Mouse (Mus musculus) ES-Bruce4 (cell line): ENCODE data around the gene Hist1h3f. TPM values are rescaled to one million over a fixed set of nuclear protein-coding genes. Genes with fewer than 3 reads are reported as not detected.
A peak's percentile ranks its signal among the peaks of the same experiment; 100 is the strongest.

ENCODE experiments used
- H3K27ac ChIP-seq: 2 replicates; pipeline ENCODE4 v1.5.1; 2012; ENCODE audit warnings: low read length, inconsistent platforms; ENCODE audit not compliant: insufficient read depth
- H3K27me3 ChIP-seq: 2 replicates; pipeline ENCODE4 v1.6.1; 2012; ENCODE audit warnings: mild to moderate bottlenecking, low read length, inconsistent platforms; ENCODE audit not compliant: control insufficient read depth, poor library complexity, insufficient read depth, severe bottlenecking
- H3K36me3 ChIP-seq: 2 replicates; pipeline ENCODE4 v1.6.1; 2012; ENCODE audit warnings: inconsistent platforms, mild to moderate bottlenecking, low read length, moderate library complexity; ENCODE audit not compliant: control insufficient read depth, poor library complexity, insufficient read depth, severe bottlenecking
- H3K4me1 ChIP-seq: one replicate; pipeline ENCODE4 v1.8.1; 2011; ENCODE audit warnings: low read length; ENCODE audit not compliant: control insufficient read depth, insufficient read depth
- H3K4me3 ChIP-seq: 2 replicates; pipeline ENCODE4 v1.5.1; 2011; ENCODE audit warnings: low read depth, mild to moderate bottlenecking, low read length
- H3K9ac ChIP-seq: 2 replicates; pipeline ENCODE4 v1.6.1; 2012; ENCODE audit warnings: low read depth, mild to moderate bottlenecking, inconsistent platforms; ENCODE audit not compliant: poor library complexity, severe bottlenecking
- H3K9me3 ChIP-seq: replicated peaks from 2 replicates; pipeline ENCODE4 v1.6.1; 2012; ENCODE audit warnings: mild to moderate bottlenecking, low read length, inconsistent platforms; ENCODE audit not compliant: control insufficient read depth, poor library complexity, insufficient read depth, severe bottlenecking
- CTCF ChIP-seq: IDR thresholded peaks from one replicate; pipeline ENCODE4 v1.8.1; 2011; ENCODE audit warnings: low read depth, low read length
- EP300 ChIP-seq: IDR thresholded peaks from 2 replicates; pipeline ENCODE4 v1.6.1; 2011; ENCODE audit warnings: low read depth, low read length; ENCODE audit not compliant: insufficient read depth
- POLR2A ChIP-seq: IDR thresholded peaks from one replicate; pipeline ENCODE4 v1.8.1; 2011; ENCODE audit warnings: low read length; ENCODE audit not compliant: insufficient read depth
- polyA plus RNA-seq: library from polyadenylated mRNA; stranded (reverse); fragments of >200 nt; gene quantifications from 2 replicates; pipeline ENCODE4 v1.2.4, GENCODE M21; 2011; ENCODE audit warnings: low read depth; ENCODE audit not compliant: missing spikeins, insufficient read depth, insufficient read length

Hist1h3f gene
- polyA plus RNA-seq, 1 experiment, result 1.5 TPM

DNA sequence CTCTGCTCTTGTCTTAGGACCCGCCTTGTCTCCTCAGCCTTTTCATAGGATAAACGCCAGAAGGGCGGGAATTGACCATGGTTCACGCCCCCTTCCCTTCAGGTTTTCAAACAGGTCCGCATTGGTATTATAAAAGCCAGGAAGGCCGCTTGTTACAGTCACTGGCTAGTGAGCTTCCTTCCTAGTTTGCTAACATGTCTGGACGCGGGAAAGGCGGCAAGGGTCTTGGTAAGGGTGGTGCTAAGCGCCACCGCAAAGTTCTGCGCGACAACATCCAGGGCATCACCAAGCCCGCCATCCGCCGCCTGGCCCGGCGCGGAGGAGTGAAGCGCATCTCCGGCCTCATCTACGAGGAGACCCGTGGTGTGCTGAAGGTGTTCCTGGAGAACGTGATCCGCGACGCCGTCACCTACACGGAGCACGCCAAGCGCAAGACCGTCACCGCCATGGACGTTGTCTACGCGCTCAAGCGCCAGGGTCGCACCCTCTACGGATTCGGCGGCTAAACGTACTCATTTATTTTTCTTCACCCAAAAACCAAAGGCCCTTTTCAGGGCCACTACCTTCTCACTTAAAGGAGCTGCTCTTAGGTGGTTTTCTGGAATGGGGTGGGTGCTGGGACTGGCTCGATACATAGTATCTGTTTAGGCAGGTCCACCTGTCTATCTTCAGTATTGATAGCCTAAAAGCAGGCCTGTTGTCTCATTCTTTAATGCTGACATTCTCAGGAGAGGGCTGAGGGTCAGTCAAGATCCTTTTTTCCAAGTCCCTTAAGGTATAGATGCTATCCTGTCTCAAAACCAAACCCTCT lies 37.8 kb downstream of the Hist1h3f start, which contains the start of gene Hist1h4d:
Gene Hist1h4d (plus strand): TSS at position 191 of the 811 bp plus-strand sequence.
- H3K27ac ChIP-seq, result peak within 1 kb of the TSS; percentile 64
- H3K4me1 ChIP-seq, result no peaks in the 10 kb centered on the region
- peak within 1 kb of the TSS; percentile 95 for H3K9ac ChIP-seq
- TF ChIP-seq CTCF (no peak), EP300 (peak; percentile 72), POLR2A (peak; percentile 100)
- no peaks in the 10 kb centered on the region for H3K9me3 ChIP-seq
- no peaks in the 10 kb centered on the region for H3K27me3 ChIP-seq
- no peaks in the 10 kb centered on the region for H3K36me3 ChIP-seq
- peak within 1 kb of the TSS; percentile 68 for H3K4me3 ChIP-seq

DNA sequence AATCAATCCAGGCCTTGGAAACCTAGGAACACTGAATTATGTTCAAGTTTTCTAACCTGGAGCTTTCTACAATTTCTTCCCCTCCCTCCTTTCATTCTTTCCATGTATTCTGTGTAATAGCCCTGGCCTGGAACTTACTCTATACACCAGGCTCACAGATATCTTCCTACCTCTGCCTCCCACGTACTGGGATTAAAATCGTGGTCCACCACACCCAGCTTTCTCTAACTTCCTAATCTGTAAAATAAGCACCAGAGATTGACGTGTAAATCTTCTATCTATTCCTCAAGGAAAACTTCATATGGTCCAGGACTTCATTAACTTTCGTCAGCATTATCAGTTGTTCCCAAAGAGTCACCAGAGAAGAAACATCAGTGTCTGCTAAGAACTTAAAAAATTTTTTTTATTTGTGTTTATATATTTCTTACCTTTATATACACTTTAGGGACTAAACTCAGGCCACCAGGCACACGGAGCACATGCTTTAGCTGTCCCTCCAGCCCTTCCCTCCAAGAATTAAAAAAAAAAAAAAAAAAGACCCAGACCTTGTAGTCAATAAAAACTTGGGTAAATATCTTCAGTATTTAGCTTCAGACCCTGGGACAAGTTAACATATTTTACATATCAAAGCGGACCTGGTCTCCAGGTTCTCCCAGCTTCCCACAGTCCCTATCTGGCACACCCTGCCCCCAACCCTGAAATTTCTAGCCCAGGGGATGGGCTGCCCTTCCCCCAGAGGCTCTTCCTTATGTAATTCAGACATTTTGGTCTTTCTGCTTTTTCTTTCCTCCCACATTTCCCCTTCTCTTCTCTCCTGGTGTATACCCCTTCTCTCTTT lies 38.6 kb downstream of the Hist1h3f start:
- Histone ChIP-seq H3K4me3 (peak overlapping the region; percentile 68; the same call in 1 of the 2 replicates), H3K4me1 (no peaks in the 10 kb centered on the region), H3K9me3 (no peaks in the 10 kb centered on the region), H3K36me3 (no peaks in the 10 kb centered on the region), H3K27me3 (no peaks in the 10 kb centered on the region), H3K27ac (peak overlapping the region; percentile 64), H3K9ac (peak overlapping the region; percentile 95)
- TF ChIP-seq CTCF (no peak), POLR2A (no peak), EP300 (peak; percentile 74; the same call in 1 of the 2 replicates)

DNA sequence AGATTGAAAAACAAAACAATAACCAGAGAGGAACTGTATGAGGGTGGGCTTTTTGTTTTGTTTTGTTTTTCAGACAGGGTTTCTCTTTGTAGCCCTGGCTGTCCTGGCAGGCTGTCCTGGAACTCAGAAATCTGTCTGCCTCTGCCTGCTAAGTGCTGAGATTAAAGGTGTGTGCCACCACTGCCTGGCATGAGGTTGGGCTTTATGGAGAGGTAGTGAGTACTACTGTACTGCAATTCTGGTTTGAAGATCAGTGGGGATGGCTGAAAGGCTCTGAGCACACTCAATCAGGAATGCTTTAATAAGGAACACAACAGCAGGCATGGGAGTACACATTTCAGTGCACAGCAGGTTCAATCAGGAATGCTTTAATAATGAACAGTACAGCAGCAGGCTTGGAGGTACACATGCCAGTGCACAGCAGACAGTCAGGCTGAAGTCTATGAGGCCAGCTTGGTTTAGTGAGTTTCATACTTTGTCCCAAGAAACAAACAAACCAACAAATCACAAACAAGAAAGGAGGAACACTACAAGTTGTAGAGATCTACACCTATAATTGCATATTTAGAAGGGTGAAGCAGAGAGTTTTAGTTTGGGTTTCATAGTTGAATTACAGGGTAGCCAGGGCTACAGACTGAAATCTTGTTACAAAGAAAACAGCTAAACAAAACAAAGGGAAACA lies 39.7 kb downstream of the Hist1h3f start:
- H3K4me3 ChIP-seq, result no peak overlapping the region
- no peaks in the 10 kb centered on the region for H3K36me3 ChIP-seq
- no peak overlapping the region for H3K9ac ChIP-seq
- TF ChIP-seq POLR2A (no peak), CTCF (no peak), EP300 (no peak)
- H3K9me3 ChIP-seq, result no peaks in the 10 kb centered on the region
- no peaks in the 10 kb centered on the region for H3K4me1 ChIP-seq
- no peak overlapping the region for H3K27ac ChIP-seq
- H3K27me3 ChIP-seq, result no peaks in the 10 kb centered on the region

DNA sequence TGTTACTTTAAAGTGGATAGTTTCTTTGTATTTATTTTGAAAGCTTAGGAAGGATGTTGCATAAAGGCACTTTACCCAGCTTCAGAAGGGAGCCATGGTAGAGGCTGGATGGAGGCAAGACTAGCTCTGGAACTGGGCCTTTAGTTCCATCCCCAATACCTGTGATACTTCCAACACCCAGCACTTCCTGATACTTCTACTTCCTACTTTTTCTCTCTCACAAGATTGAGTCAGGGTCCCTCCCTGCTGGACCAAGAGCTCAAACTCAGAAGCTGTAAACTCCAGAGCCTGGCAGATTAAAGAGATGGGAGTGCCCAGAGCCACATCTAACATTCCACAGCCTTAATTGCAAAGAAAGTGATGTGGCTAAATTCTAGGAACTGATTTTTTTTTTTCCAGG lies 40.5 kb downstream of the Hist1h3f start:
- H3K9ac ChIP-seq, result 0 out of 2 replicates have a peak overlapping the region, but pooled peaks have one; percentile 74
- no peak overlapping the region for H3K4me3 ChIP-seq
- H3K9me3 ChIP-seq, result no peaks in the 10 kb centered on the region
- no peaks in the 10 kb centered on the region for H3K4me1 ChIP-seq
- H3K27me3 ChIP-seq, result no peaks in the 10 kb centered on the region
- H3K36me3 ChIP-seq, result no peaks in the 10 kb centered on the region
- H3K27ac ChIP-seq, result peak overlapping the region; percentile 92
- TF ChIP-seq EP300, result no peak

DNA sequence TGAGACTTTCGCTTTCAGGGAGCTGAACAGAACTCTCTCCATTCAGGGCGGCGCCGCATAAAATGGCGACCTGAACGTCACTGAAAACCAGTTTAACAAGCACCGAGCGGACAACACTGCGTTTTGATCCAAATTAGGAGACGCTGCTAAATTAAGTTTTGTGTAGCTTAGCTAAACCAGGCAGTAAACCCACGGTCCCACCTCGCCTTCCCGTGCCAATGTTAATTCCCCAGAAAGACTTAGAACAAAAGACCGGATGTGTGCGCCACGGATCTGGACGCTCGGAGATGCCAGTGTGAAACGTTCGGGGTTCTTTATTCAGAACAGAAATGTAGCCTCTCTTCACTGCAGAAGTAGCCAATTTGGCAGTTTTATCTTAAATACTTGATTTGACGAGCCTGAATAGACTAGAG lies 41.2 kb downstream of the Hist1h3f start:
- Histone ChIP-seq H3K9ac (peak overlapping the region; percentile 74), H3K27me3 (no peaks in the 10 kb centered on the region), H3K36me3 (no peaks in the 10 kb centered on the region), H3K4me1 (no peaks in the 10 kb centered on the region), H3K4me3 (peak overlapping the region; percentile 67), H3K27ac (peak overlapping the region; percentile 78), H3K9me3 (no peaks in the 10 kb centered on the region)
- peak; percentile 33 for TF ChIP-seq POLR2A
- TF ChIP-seq EP300, result no peak
